Mouse (Mus musculus): ENCODE measurements around the gene Bend7.

The Bend7 gene

DNA sequence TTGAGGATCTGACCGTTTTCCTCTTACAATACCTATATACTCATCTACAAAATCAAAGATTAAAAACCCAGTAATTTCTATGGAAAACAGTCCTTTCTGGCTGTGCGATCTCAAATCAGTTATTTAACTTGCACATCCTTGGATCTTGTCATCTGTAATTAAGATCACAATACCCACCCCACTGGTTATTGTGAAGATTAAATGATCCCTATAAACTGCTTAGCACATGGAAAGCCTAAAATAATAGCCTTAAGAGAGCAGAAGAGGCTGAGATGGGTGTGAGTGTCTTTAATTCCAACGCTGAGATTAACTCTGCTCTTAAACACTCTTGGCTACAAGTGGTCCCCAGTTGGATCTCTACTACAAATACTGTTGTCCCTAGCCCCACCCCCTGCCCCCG lies 64.8 kb downstream of the Bend7 start:
- DNase-seq (ENCODE audit: low read depth, low spot score) = no peak

DNA sequence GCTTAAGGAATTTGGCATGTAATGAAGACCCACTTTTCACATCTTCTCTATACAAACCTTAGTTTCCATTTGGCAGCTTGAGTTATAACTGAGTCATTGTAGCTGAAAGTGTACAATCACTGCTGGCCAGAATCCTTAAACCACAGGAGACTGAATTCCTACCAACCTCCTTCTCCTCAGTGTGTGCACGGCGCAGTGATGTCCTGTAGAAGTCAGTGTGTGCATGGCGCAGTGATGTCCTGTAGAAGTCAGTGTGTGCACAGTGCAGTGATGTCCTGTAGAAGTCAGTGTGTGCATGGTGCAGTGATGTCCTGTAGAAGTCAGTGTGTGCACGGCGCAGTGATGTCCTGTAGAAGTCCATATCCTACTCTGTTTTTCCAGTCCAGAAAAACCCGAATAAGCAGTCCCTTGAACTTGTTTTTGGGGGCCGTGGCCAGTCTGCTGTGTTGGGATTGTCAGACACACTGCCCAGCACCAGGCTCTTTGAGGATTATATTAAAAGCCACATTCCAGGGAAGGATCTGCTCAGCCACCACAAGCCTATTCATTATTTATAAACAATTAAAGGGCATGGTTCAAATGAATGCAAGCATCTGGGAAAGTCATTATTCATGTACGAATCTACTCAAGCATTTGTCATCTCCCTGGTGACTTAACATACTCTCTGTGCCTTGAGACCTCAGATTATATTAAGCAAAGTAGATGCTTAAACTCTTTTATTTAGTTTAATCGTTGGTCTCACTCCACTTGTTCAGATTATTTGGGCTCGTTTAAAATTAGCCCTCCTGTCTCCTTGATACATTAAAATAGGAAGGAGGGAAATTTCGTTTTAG lies 65.4 kb downstream of the Bend7 start:
- no peak for DNase-seq (ENCODE audit: low read depth, low spot score)

DNA sequence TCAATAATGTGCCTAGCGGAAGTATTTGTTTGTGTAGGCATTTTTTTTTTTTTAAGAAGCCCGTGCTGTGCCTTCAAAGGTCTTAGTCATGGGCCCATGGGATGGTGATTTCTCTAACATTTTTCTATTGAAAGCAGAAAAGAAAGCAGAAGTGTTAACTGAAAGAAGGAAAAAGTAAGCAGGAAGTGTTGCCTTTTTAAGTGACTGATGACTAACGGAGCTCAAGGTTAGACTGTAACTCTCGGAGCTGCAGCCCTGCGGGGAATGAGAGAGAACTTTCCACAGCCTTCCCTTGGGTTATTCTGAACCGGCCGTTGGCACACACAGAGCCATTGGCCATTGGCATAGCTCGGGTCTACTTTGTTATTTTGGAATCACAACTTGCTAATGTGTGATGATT lies 66.4 kb downstream of the Bend7 start:
- DNase-seq (ENCODE audit: low read depth, low spot score) = no peak

DNA sequence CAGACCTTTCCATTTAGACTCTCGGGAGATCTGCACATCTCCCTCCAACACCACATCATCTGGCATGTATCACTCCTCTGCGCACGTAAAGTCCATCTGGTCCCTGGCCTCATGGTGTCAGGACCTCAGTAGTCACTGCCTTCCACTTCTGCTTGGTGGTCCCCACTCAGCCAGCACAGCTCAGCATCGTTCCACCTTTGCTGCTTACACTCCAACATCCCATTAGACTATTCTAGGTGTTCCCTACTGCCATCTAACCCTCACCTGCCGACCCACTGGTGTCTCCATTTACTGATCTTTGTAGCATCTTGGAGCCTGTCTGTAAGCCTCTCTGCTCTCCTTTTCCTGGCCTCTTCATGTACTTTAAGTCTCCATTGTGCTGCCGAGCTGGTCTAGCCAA lies 67.4 kb downstream of the Bend7 start:
- no peak for DNase-seq (ENCODE audit: low read depth, low spot score)

DNA sequence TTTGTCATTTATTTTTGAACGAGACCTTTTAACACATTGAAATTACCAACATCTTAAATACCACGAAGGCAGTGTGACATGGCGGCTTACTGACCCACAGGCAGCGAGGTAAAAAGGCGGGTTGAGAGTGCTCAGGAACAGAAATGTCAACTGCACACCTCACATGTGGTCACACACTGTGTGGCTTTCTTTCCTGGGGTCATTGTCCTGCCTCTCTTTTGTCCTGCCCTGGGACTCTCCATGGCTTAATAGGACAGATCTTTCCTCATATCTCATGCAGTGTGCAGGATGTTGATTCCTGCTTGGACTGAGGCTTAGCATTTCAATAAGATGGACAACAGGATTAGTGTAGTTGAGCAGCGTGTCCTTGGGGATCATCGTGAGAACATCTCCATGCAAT lies 69.6 kb downstream of the Bend7 start:
- DNase-seq (ENCODE audit: low read depth, low spot score) = no peak

DNA sequence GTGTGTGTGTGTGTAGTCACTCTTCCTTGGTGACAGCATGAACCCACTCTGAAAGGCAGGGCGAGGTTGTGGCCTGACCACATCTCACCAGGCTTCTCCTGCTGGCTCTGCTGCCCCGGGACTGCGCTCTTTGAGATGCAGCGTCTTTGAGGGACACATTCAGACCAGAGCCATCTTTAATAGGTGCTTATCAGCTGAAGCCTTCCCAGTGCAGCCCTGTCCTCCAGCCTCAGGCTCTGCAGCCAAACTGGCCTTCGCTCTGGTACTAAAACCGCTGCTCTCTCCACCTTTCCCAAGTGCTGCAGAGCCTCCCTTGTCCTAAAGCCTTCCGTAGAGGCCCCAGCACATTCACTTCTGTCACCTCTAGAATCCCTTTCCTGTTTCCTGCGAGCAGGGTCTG lies 74.0 kb downstream of the Bend7 start:
- no peak for DNase-seq (ENCODE audit: low read depth, low spot score)

DNA sequence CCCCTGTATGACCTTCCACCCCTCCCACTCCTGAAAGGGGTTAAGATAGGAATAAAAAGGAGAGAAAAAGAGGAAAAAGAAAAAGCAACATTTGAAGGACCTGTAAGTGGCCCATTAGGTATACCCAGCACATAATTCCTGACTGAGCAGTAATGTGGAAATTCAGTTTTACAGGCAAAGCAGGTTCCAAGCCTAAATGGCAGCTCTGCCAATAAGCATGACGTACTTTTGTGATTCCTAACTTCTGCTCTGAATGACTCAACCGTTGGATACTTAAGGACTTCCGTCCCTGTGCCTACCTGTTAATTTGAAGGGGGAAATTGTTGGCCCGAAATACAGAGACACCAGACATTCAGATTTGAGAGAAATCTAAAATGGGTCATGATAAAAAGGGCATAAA lies 74.9 kb downstream of the Bend7 start:
- no peak for DNase-seq (ENCODE audit: low read depth, low spot score)

DNA sequence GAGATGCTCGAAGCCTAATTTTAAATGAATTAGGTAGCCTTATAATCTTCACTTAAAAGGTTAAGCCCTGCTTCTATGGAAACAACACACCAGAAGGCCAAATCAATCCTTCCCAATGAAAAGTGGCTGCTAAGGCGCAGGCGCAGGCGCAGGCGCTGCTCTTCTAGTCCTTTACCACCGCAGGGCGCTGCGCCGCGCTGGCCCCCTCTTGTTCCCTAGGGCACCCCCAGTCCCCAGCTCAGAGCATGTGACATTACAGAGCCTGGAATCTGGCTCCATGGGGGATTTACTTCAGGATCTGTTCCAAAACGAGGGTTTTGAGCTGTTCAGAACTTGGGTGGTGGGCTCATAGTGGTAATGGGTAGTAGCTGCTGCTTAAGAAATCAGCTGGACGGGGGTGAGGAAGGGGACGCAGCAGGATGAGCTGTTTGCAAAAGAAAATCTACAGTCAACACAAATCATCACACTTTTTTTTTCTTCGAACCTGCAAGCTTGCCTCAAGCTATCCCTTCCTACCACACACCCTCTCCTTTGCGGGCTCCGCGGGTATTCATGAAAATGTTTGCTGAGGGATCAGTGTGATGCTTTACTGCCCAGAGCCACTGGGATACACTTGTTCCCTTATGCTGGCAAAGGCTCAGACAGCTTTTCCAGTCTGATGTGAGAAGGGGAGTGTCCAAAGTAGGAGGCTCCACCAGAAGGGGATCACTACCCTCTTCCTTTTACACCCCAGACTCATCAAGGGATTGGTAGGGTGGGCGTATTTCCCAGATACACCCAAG lies 85.0 kb downstream of the Bend7 start:
- DNase-seq (ENCODE audit: low read depth, low spot score) = no peak

DNA sequence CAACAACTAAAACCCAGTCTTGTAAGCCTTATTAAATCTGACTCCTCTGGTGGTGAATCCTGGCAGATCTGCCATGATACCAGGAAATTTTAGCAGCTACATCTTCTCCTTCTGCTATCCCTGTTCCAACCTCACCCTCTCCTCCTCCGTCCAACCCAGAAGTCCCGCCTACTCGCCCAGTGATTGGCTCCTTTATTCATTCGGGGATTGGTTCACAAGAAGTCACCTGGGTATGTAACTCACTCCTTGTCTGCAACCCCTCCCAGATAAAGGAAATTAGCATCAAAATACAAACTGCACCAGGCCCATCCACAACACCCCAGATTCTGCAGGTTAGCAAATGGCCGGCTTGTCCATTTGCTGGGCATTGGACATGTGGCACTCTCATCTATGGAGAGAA lies 98.7 kb downstream of the Bend7 start:
- no peak for DNase-seq (ENCODE audit: low read depth, low spot score)

DNA sequence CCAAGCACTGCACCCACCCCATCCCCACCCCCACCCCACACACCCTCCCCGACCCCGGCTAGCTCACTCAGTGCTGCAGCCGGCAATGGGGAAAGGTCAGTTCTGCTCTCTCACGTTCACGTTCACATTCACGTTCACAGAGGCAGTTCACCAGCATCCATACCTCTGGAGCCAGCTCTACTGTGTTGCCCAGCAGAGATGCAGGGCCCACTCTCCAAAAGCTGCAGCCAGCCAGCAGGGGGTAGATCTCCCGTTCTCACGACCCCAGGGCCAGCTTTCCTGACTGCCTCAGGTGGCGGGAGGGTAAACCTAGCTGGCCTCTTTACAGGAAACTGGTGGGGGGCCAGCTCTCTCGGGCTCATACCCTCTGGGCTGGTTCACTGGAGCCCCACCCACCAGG lies 100.0 kb downstream of the Bend7 start:
- DNase-seq (ENCODE audit: low read depth, low spot score) = no peak

DNA sequence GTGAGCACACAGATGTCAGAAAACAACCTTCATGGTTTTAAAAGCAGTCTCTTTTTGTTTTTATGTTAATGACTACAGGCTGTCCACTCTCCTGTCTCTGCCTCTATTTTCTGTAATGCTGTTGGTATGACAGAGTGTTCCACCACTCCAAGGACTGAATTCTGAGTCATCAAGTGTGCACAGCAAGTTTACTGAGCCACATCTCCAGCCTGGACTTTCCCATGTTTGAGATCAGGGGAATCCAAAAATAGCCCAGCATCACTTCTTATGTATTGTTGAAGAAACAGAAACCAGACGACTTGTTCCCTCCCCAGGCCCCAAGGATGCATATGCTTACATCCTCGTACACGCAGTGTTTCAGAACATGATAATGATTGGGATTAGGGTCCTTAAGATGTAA lies 102.6 kb downstream of the Bend7 start:
- DNase-seq (ENCODE audit: low read depth, low spot score) = no peak

DNA sequence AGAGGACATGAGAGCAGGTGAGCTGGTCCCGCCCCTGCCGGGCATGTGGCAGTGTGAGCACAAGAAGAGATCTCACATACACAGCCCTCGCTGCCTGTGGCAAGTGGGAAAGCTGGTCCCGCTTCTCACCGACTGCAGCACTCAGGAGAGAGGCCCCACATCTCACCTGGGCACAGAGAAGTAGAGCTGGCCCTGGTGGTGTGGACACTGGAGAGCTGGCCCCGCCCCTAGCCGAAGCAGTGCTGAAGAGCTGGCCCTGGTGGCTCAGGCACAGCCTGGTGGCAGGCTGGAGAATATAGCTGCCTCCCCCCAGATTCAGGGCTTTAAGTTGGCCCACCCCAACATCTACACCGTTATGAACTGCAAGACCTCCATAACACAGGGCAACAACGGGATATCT lies 106.4 kb downstream of the Bend7 start:
- DNase-seq (ENCODE audit: low read depth, low spot score) = no peak

DNA sequence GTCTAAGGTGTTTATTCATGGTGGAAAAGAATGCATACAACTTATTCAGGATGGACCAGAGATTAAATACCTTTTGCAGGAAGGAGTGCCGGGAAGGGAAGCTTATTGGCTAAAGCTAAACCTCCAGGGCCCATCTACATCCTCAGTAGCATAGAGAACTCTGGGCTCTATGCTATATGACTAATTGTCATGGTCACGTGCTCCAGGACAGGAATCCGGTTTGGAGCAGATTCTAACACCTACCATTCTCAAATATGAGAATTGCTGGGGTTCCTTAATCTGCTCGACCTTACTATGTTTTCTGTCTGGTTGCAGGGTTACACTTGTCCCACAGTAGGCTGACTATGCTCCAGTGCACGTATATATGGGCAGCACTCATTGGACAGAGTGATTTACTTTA lies 110.4 kb downstream of the Bend7 start:
- no peak for DNase-seq (ENCODE audit: low read depth, low spot score)

DNA sequence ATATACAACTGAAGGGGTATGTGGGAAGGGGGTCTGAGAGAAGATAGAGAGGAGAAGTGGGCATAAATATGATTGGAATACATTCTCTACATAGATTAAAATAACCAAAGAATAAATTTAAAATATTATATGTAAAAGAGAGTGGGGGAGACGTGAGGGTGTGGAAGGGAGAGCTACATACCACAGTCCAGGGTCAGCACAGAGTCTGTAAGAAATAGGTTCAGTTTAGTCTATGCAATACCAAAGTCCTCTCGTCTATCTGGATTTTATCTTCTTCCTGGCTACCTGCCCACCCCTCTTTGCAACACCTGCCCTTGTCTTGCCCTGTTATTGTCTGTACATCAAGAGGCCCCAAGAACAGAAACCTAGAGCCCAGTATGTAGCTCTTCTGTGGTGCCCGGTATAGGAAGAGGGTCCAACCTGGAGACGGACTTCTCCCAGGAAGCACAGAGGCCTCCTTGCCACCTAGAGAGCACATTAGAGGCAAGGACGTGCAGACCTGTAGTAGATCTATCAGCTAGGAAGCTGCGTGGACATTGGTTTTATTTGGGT lies 110.9 kb downstream of the Bend7 start:
- no peak for DNase-seq (ENCODE audit: low read depth, low spot score)

DNA sequence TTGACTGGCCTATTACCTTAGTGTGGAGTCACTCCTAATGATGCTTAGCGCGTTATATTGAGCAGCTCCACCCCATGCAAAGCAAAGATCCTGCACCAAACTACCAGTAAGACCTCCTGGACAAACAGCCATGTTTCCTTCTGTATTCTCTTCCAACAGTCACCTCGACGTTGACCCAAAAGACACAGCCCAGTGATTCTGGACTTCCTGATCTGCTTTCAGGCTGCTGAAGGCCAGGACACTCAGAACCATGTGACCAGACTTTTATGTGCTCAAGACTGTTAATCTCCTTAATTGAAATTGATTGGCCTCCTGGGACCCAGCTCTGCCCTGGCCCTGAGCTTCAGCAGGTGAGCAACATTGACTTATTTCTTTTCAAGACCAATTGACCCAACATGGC lies 111.4 kb downstream of the Bend7 start:
- no peak for DNase-seq (ENCODE audit: low read depth, low spot score)

DNA sequence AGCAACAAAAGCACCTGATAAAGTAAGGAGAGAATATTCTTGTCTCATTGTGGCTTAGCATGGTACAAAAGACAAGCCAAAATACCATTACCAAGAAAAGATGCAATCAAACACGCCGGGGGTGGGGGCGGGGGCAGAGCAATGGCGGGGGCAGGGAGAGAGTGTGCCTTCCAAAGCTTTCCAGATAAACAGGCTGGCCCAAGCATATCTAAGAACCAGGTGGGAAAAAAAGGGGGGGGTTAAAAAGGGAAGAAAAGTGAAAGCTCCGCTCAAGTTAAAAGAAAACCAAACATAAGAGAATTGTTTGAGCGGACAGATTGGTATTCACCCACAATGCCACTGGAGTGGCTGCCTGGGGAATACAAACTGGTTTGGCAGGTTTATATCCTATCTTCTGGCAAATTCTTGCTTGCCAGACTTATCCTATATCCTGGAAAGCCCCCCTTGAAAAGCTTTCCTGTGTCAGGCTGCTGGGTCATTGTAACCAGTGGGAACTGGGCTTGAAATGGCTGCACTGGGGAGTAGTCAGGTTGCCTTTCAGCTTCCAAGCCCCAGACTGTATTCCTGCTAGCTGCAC lies 111.9 kb downstream of the Bend7 start:
- DNase-seq (ENCODE audit: low read depth, low spot score) = no peak

DNA sequence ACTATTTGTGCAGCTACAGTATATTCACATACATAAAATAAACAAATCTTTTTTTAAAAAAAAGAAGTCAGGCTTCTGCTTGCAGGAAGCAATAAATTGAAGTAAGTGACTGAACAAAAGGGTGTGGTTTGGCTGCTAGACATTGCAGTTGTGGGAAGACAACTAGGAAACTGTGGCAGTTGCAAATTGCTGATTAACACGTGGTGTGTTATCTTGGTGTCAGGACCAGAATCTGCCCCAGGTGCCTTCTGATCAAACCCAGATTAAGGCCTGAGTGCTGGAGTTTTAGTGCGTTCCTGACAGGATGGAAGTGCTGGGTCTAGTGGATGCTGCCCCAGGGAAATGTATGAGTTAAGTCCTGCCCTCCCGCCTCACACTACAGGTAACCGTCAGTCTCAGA lies 113.9 kb downstream of the Bend7 start:
- DNase-seq (ENCODE audit: low read depth, low spot score) = no peak

DNA sequence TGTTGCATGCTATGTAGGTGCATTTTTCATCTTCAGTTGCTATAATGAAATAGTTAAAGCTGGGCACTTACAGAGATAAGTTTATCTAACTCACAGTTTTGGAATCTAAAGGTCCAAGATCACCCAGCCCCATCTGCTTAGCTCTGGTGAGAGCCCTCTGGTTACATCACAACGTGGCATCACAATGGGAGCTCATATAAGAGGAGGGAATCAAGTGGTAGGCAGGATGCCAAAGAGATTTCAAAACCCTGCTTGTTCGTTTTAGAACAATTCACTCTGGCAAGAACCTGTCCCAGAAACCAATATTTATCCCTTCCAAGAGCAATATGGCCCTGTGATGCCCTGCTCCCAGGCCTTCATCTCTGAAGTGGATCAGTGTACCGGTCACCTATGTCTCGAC lies 114.5 kb downstream of the Bend7 start:
- DNase-seq (ENCODE audit: low read depth, low spot score) = no peak

DNA sequence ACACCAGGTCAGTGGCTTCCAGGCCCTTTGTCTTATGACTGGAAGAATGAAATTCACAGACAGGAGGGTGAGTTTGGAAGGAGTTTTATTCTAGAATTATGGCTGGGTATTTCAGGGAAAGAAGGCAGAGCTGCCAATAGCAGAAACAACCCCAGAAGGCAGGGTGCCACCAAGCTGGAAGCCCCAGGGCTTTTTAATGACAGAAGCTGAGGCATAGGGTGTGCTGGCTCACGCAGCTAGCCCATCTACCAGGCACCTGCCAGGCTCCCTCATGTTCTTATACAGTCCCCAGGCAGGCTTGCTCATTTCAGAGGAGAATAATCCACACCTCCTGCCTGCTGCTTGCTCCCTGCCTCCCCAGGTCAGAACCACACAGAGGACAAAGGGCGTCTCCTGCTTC lies 131.8 kb downstream of the Bend7 start:
- DNase-seq (ENCODE audit: low read depth, low spot score) = no peak
